Mouse (Mus musculus): ENCODE measurements around the gene Tomt.

DNA sequence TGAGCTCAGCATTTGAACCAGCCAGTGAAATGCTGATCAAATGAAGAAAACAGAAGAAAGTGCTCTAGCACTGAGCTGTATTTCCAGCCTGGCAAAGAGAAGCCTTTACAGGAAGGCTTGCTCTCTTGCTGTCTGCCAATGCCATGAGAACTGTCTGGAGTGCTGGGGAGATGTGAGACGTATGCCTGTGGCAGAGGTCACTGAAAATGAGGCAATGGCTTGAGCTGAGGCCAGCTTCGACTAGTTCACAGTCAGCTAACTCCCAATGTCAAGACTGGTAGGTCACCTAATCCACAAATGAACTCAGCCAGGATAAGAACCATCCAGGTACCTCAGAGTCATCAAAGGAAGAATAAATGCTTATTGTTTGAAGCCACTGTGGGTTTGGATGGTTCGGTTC, 21.9 kb upstream of the Tomt start:
- no peak for TF ChIP-seq CTCF (IDR thresholded peaks at IDR 0.05; ENCODE audit: insufficient read depth, low read depth, low read length)
- no peak for TF ChIP-seq POLR2A (IDR thresholded peaks at IDR 0.05; ENCODE audit: insufficient read depth, low read depth, low read length)

All from olfactory bulb, adult 2 months (tissue).